ENCODE assay signal across 9 mouse cellular contexts in genomic region chr14:28507471-28507870, GRCm38 (mm10). TPM values are rescaled to one million over a fixed set of nuclear protein-coding genes. Genes with fewer than 3 reads are reported as not detected.
DNase-seq lines count a peak whose midpoint lies in the region; ATAC-seq and TF ChIP-seq lines count a peak whose summit lies in the region.
"Had no signal": no experiment of that assay in that cellular context is flagged by ENCODE, and none has a peak within 500 bp of the region (broad histone marks: within the 10 kb centered on the region; RNA-seq: fewer than 3 reads in every experiment).

No protein-coding gene starts in this region.

- no peak for TF ChIP-seq EP300 in heart, postnatal 0 days (IDR thresholded peaks at IDR 0.05; ENCODE audit: low read depth)

- no peaks in the 10 kb centered on the region for H3K9me3 ChIP-seq in forebrain, embryonic 12.5 days
- no peaks in the 10 kb centered on the region for H3K9me3 ChIP-seq in heart, postnatal 0 days (replicated peaks; ENCODE audit: control insufficient read depth, low read length)

- ATAC-seq in forebrain, embryonic 12.5 days (ENCODE audit: low FRiP score): peak; percentile 13; the same call in 1 of the 2 replicates
- ATAC-seq in heart, postnatal 0 days (ENCODE audit: insufficient read depth, low read depth): 0 out of 2 replicates have a peak, but pooled peaks have one; percentile 30

- peak overlapping the region; percentile 74 for H3K4me2 ChIP-seq in forebrain, embryonic 12.5 days
- H3K4me2 ChIP-seq in heart, postnatal 0 days (ENCODE audit: low read depth, low read length): peak overlapping the region; percentile 96

- H3K4me1 ChIP-seq in forebrain, embryonic 12.5 days: peaks cover 60% of the 10 kb centered on the region
- H3K4me1 ChIP-seq in heart, postnatal 0 days (ENCODE audit: control insufficient read depth, insufficient read depth): peaks cover 8% of the 10 kb centered on the region; the same call in 1 of the 2 replicates
- H3K4me1 ChIP-seq in lung, adult 2 months (ENCODE audit: control insufficient read depth, insufficient read depth, low read length): no peaks in the 10 kb centered on the region; the same call in 1 of the 2 replicates
- H3K4me1 ChIP-seq in thymus, adult 2 months (replicated peaks; ENCODE audit: control insufficient read depth, insufficient read depth, low read length): no peaks in the 10 kb centered on the region

- no peak overlapping the region for H3K27ac ChIP-seq in forebrain, embryonic 12.5 days
- H3K27ac ChIP-seq in heart, postnatal 0 days (ENCODE audit: low read depth): no peak overlapping the region
- no peak overlapping the region for H3K27ac ChIP-seq in thymus, adult 2 months (ENCODE audit: control insufficient read depth, insufficient read depth, low read length)

- peak; percentile 31 for DNase-seq in thymus, postnatal 4 days
- DNase-seq in thymus, postnatal 10 days (ENCODE audit: low spot score in 2 of 2): no peak
- DNase-seq in heart, postnatal 0 days (ENCODE audit: low spot score): peak; percentile 56
- DNase-seq in kidney, postnatal 25 days: peak; percentile 79 to 81
- peak; percentile 66 for DNase-seq in lung, adult 2 months
- DNase-seq in ovary, postnatal 10 days (ENCODE audit: low spot score): peak; percentile 44
- no peak for DNase-seq in thymus, adult 2 months

- peak; percentile 82 for TF ChIP-seq CTCF in heart, postnatal 0 days (IDR thresholded peaks at IDR 0.05; ENCODE audit: low read depth)
- peak; percentile 62 for TF ChIP-seq CTCF in lung, adult 2 months (IDR thresholded peaks at IDR 0.05; ENCODE audit: insufficient read depth, low read length)
- no peak for TF ChIP-seq CTCF in thymus, adult 2 months (IDR thresholded peaks at IDR 0.05; ENCODE audit: borderline replicate concordance, control insufficient read depth, extremely low read depth, insufficient read depth, low read length, poor library complexity)

- peaks cover 75% of the 10 kb centered on the region for H3K27me3 ChIP-seq in forebrain, embryonic 12.5 days
- H3K27me3 ChIP-seq in heart, postnatal 0 days (ENCODE audit: control insufficient read depth, insufficient read depth, low read length): peaks cover 67% of the 10 kb centered on the region
- H3K27me3 ChIP-seq in thymus, adult 2 months (ENCODE audit: control insufficient read depth, insufficient read depth, low read length): peaks cover 3% of the 10 kb centered on the region; the same call in 1 of the 2 replicates
- H3K27me3 ChIP-seq: CH12.LX had no signal

- H3K36me3 ChIP-seq in forebrain, embryonic 12.5 days (replicated peaks): no peaks in the 10 kb centered on the region
- no peaks in the 10 kb centered on the region for H3K36me3 ChIP-seq in heart, postnatal 0 days (replicated peaks; ENCODE audit: control insufficient read depth, insufficient read depth, low read length)
- H3K36me3 ChIP-seq in thymus, adult 2 months (ENCODE audit: control insufficient read depth, insufficient read depth, low read length): no peaks in the 10 kb centered on the region

- 1% methylated on average over 18 of the region's 18 CpGs for WGBS in forebrain, embryonic 12.5 days
- 1% methylated on average over 18 of the region's 18 CpGs for WGBS in heart, postnatal 0 days
- WGBS in lung, adult 2 months: 2% methylated on average over 18 of the region's 18 CpGs
- 2% methylated on average over 18 of the region's 18 CpGs for WGBS in thymus, adult 2 months

- no peak for TF ChIP-seq POLR2A in lung, adult 2 months (IDR thresholded peaks at IDR 0.05; ENCODE audit: borderline replicate concordance, extremely low read depth, low read depth, low read length)
- no peak for TF ChIP-seq POLR2A in thymus, adult 2 months (IDR thresholded peaks at IDR 0.05; ENCODE audit: control insufficient read depth, extremely low read depth, insufficient read depth, low read length, poor library complexity)

- peak overlapping the region; percentile 61; the same call in 1 of the 2 replicates for H3K9ac ChIP-seq in forebrain, embryonic 12.5 days
- no peak overlapping the region; the same call in 1 of the 2 replicates for H3K9ac ChIP-seq in heart, postnatal 0 days (replicated peaks; ENCODE audit: low read depth, low read length)

- H3K4me3 ChIP-seq in forebrain, embryonic 12.5 days (replicated peaks): peak overlapping the region; percentile 62
- peak overlapping the region; percentile 67 for H3K4me3 ChIP-seq in heart, postnatal 0 days (ENCODE audit: low read depth, low read length)
- peak overlapping the region; percentile 11 for H3K4me3 ChIP-seq in lung, adult 2 months (replicated peaks; ENCODE audit: extremely low read depth, low read depth, low read length)
- no peak overlapping the region for H3K4me3 ChIP-seq in thymus, adult 2 months (ENCODE audit: control insufficient read depth, insufficient read depth, low read length)

RNA-seq across cellular contexts. Expression of gene Wnt5a, which starts 2.9 kb away (rescaled TPM):
- polyA plus RNA-seq in forebrain, embryonic 12.5 days (2016; fragmentation: Nextera tagmentation; extraction: Ambion mirVana): 16.1 and 20.3 TPM in 2 replicates
- total RNA-seq in heart, postnatal 0 days (2014; rRNA removed; ENCODE audit: low replicate concordance): 3.3 and 4.2 TPM in 2 replicates
- polyA plus RNA-seq in heart, postnatal 0 days (2015; fragmentation: Nextera tagmentation; extraction: Ambion mirVana): 3.9 and 4.3 TPM in 2 replicates
- 5.7 and 6.9 TPM in 2 replicates for polyA plus RNA-seq in lung, adult 2 months (2012; rRNA removed)
- 1.2 and 1.8 TPM in 2 replicates for polyA plus RNA-seq in thymus, adult 2 months (2012; rRNA removed)
- total RNA-seq: CH12.LX had no signal

Comparison
In these comparisons a context has a peak if more than half of its experiments do, and no peak if none do; other contexts are left out.
1. DNase-seq: peak in thymus, postnatal 4 days (single experiment), heart, postnatal 0 days (single experiment), kidney, postnatal 25 days (2 of 2), lung, adult 2 months (single experiment) and ovary, postnatal 10 days (single experiment); none in thymus, postnatal 10 days (0 of 2) and thymus, adult 2 months (single experiment).